Mouse (Mus musculus) megakaryocyte, embryonic 14.5 days (primary cell): ENCODE measurements around the gene Rad18.

Experiments
- FLI1 ChIP-seq: IDR thresholded peaks from 2 replicates; pipeline ENCODE4 v1.6.1; 2012; ENCODE audit warnings: low read length, inconsistent platforms, mixed read lengths
- GATA1 ChIP-seq: IDR thresholded peaks from 3 replicates; pipeline ENCODE4 v1.6.1; 2012; ENCODE audit warnings: mixed read lengths, low read length, inconsistent platforms, borderline replicate concordance

- no peak for TF ChIP-seq GATA1
- TF ChIP-seq FLI1, result no peak
Measured at GRCm38 (mm10) chr6:112617728-112618318, 78.7 kb downstream of the Rad18 start.
